Mouse (Mus musculus): ENCODE results near the gene Tceal6. TPM values are rescaled to one million over a fixed set of nuclear protein-coding genes. Genes with fewer than 3 reads are reported as not detected.

Gene Tceal6
- 6.6 and 10.7 TPM in 2 replicates for polyA plus RNA-seq (2012; rRNA removed)

DNA sequence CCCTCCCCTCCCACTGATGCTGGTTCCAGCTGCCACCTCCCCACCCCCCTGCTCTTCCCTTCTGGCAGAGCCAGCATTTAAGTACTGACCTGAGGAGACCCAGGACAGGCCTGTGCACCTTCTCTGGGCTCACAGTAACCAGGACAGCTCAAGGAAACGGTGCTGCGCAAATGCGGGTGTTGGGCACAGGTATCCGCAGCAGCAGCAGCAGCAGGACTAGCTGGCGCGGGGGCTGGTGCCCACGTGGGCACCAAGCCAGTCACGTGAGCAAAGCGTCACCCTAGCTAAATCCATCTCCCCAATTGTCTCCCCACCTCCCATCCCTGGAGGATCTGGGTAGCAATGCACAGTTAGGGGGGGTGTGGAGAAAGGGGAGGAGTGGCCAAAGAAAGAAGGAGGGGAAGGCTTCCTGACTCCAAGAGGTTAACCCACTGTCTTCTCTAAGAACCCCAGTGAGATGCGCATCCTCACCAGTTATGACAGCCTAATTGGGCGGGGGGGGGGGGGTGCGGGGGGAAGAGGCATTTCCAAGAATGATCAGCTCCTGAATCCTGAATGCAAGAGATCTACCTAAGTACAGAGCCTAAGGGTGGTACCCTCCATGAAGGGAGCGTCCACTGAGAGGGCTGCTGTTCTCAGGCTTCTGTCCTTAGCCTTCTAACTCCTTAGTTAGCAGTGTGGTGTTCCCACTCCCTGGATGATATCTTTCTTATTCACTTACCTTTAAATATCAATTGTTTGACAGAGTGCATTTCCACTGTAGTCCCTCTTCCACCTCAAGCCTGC is at the start of gene Tceal6:
Tceal6 (minus strand) TSS at position 252 of the 786 bp plus-strand sequence.

GRCm38 (mm10) chrX:135177532-135177931 is 33.0 kb downstream of the Tceal6 start, which contains the start of gene Gm15023:
Gene Gm15023, minus strand, starts transcription at chrX:135177632.

Other genes with a start within 250 kb of the Tceal6 start
- gene Nxf2, start 245.9 kb downstream of the Tceal6 start, polyA plus RNA-seq (2012; rRNA removed), result 0.35 and 0.60 TPM in 2 replicates
- 2.4 and 3.7 TPM in 2 replicates for gene Zmat1, start 201.5 kb downstream of the Tceal6 start, polyA plus RNA-seq (2012; rRNA removed)
- not detected in 2 replicates for gene Gm15023, start 33.1 kb downstream of the Tceal6 start, polyA plus RNA-seq (2012; rRNA removed)
- not detected in 2 replicates for gene Pramel3, start 91.6 kb upstream of the Tceal6 start, polyA plus RNA-seq (2012; rRNA removed)
- not detected in 2 replicates for gene Gm5128, start 162.6 kb upstream of the Tceal6 start, polyA plus RNA-seq (2012; rRNA removed)
- gene Gm7903, start 223.1 kb upstream of the Tceal6 start, polyA plus RNA-seq (2012; rRNA removed), result 0.02 TPM in 1 of 2 replicates, not detected in the other

Data from central nervous system, embryonic 11.5 days (tissue).